Comparison of ENCODE assay signal across 15 mouse cellular contexts in genomic region chr2:67873368-67873767, GRCm38 (mm10).
"Had no signal": no experiment of that assay in that cellular context is flagged by ENCODE, and none has a peak within 500 bp of the region (broad histone marks: within the 10 kb centered on the region; RNA-seq: fewer than 3 reads in every experiment).

No protein-coding gene starts in this region.

- H3K27me3 ChIP-seq: lung, embryonic 15.5 days; megakaryocyte, embryonic 14.5 days; midbrain, embryonic 13.5 days; midbrain, embryonic 15.5 days; neural tube, embryonic 12.5 days had no signal

- H3K4me1 ChIP-seq: lung, embryonic 15.5 days; megakaryocyte, embryonic 14.5 days; midbrain, embryonic 13.5 days; midbrain, embryonic 15.5 days; neural tube, embryonic 12.5 days had no signal

- H3K9me3 ChIP-seq: lung, embryonic 15.5 days; midbrain, embryonic 13.5 days; midbrain, embryonic 15.5 days; neural tube, embryonic 12.5 days had no signal

- H3K36me3 ChIP-seq: lung, embryonic 15.5 days; midbrain, embryonic 13.5 days; midbrain, embryonic 15.5 days; neural tube, embryonic 12.5 days had no signal

- H3K9ac ChIP-seq: lung, embryonic 15.5 days; midbrain, embryonic 13.5 days; midbrain, embryonic 15.5 days; neural tube, embryonic 12.5 days had no signal

- DNase-seq: lung, adult 2 months; lung, postnatal 14 days; lung, postnatal 36 days; right cerebral cortex, postnatal 14 days; thymus, adult 18-20 months; thymus, postnatal 14 days; thymus, postnatal 36 days had no signal

- H3K4me2 ChIP-seq: lung, embryonic 15.5 days; midbrain, embryonic 11.5 days; midbrain, embryonic 13.5 days; midbrain, embryonic 15.5 days; neural tube, embryonic 12.5 days had no signal

- H3K4me3 ChIP-seq: lung, embryonic 15.5 days; megakaryocyte, embryonic 14.5 days; midbrain, embryonic 13.5 days; midbrain, embryonic 15.5 days; neural tube, embryonic 12.5 days had no signal

- H3K27ac ChIP-seq: lung, embryonic 15.5 days; macrophage; midbrain, embryonic 13.5 days; midbrain, embryonic 15.5 days; neural tube, embryonic 12.5 days had no signal

- ATAC-seq: lung, postnatal 0 days; midbrain, embryonic 13.5 days; midbrain, embryonic 15.5 days had no signal
